Mouse (Mus musculus) forebrain, embryonic 16.5 days (tissue): ENCODE measurements around the gene Lrrc10. TPM values are rescaled to one million over a fixed set of nuclear protein-coding genes. Genes with fewer than 3 reads are reported as not detected.
"Not testable (repeated sequence)": the region's sequence is repeated elsewhere in the genome, so short reads cannot be mapped to it uniquely, and the experiment has no call there.

Experiments used
- ATAC-seq: fragments of 200-750 bp; cut with Nextera tagmentation; 2 replicates; pipeline ENCODE4 v1.8.0; 2017; ENCODE audit warnings: mild to moderate bottlenecking, moderate library complexity
- H3K27ac ChIP-seq: fragments of 300-500 bp; sonication (generic); 2 replicates; pipeline ENCODE4 v1.5.1; 2014; ENCODE audit warnings: low read length, control low read depth
- H3K27me3 ChIP-seq: fragments of 300-500 bp; sonication (generic); replicated peaks from 2 replicates; pipeline ENCODE4 v1.6.1; 2014; ENCODE audit warnings: low read length; ENCODE audit not compliant: control insufficient read depth, insufficient read depth
- H3K36me3 ChIP-seq: fragments of 300-500 bp; sonication (generic); 2 replicates; pipeline ENCODE4 v1.6.1; 2014; ENCODE audit not compliant: control insufficient read depth, insufficient read depth
- H3K4me1 ChIP-seq: fragments of 300-500 bp; sonication (generic); replicated peaks from 2 replicates; pipeline ENCODE4 v1.6.1; 2014; ENCODE audit warnings: low read length; ENCODE audit not compliant: control insufficient read depth, insufficient read depth
- H3K4me2 ChIP-seq: fragments of 300-500 bp; sonication (generic); 2 replicates; pipeline ENCODE4 v1.6.1; 2014; ENCODE audit warnings: mild to moderate bottlenecking, low read length, control low read depth
- H3K4me3 ChIP-seq: fragments of 300-500 bp; sonication (generic); replicated peaks from 2 replicates; pipeline ENCODE4 v1.5.1; 2014; ENCODE audit warnings: mild to moderate bottlenecking, low read length, control low read depth
- H3K9ac ChIP-seq: fragments of 300-500 bp; sonication (generic); replicated peaks from 2 replicates; pipeline ENCODE4 v1.6.1; 2014; ENCODE audit warnings: low read depth, low read length, control low read depth
- H3K9me3 ChIP-seq: fragments of 300-500 bp; sonication (generic); 2 replicates; pipeline ENCODE4 v1.6.1; 2016; ENCODE audit warnings: low read length; ENCODE audit not compliant: control insufficient read depth
- WGBS: fragments of 180-500 bp; shearing (Covaris S2); extraction: QIAGEN DNeasy Blood & Tissue Kit; methylation state at CpG from one replicate; pipeline ENCODE4 v1.1.7; 2014; 5-methylcytosine and 5-hydroxymethylcytosine counted together
- polyA plus RNA-seq: library from polyadenylated mRNA; unstranded; fragments of >200 nt; fragmentation: Nextera tagmentation; extraction: Ambion mirVana; gene quantifications from 2 replicates; pipeline ENCODE4 v1.2.1, GENCODE M21; 2015

Gene Lrrc10
- polyA plus RNA-seq, 1 experiment from 2014 or later, result not detected

- Histone ChIP-seq H3K27ac (no peak overlapping the region), H3K36me3 (no peaks in the 10 kb centered on the region), H3K27me3 (no peaks in the 10 kb centered on the region), H3K9ac (no peak overlapping the region), H3K4me2 (no peak overlapping the region), H3K4me3 (no peak overlapping the region), H3K9me3 (no peaks in the 10 kb centered on the region), H3K4me1 (peaks cover 3% of the 10 kb centered on the region; the same call in 1 of the 2 replicates)
- 47% methylated on average over 8 of the region's 8 CpGs for WGBS
- ATAC-seq, result no peak
Observed at GRCm38 (mm10) chr10:117011047-117011446, 34.1 kb upstream of the Lrrc10 start.

DNA sequence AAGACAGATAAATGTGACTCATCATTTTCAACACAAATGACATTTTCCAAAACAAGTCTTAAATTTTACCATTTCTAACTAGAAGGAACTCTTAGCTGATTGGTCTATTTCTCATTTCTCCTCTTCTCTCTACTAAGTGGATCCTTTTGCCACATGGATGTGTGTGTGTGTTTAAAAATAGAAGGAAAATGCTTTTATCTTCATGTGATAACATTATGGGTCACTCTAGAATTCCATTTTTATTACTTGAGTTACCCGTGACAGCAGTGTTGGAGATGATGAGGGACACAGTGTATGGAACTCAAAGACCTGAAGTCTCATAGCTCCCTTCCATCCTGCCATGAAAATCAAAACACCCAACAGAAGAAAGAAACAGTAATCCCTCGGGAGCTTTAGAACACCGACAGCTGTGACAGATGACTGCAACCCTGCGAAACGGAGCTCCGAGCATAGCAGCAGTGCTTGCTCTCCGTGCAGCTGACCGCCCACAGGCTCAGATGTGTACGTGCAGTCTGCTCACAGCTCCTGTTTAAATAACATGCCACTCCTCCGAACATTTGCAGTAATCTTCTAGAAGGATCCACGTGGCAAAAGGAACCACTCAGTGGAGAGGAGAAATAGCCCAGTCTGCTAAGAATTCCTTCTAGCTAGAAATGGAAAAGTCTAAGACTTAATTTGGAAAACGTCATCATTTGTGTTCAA lies 31.3 kb upstream of the Lrrc10 start:
- H3K36me3 ChIP-seq, result no peaks in the 10 kb centered on the region
- WGBS, result 33% methylated on average over 12 of the region's 12 CpGs
- ATAC-seq, result peak; percentile 75
- H3K9ac ChIP-seq, result no peak overlapping the region
- H3K4me3 ChIP-seq, result no peak overlapping the region
- no peak overlapping the region for H3K27ac ChIP-seq
- no peaks in the 10 kb centered on the region for H3K27me3 ChIP-seq
- H3K4me2 ChIP-seq, result peak overlapping the region; percentile 2; the same call in 1 of the 2 replicates
- H3K4me1 ChIP-seq, result peaks cover 4% of the 10 kb centered on the region; the same call in 1 of the 2 replicates
- no peaks in the 10 kb centered on the region for H3K9me3 ChIP-seq

- Histone ChIP-seq H3K9ac (no peak overlapping the region), H3K27ac (no peak overlapping the region), H3K4me2 (no peak overlapping the region), H3K27me3 (no peaks in the 10 kb centered on the region), H3K36me3 (no peaks in the 10 kb centered on the region), H3K4me1 (peaks cover 4% of the 10 kb centered on the region; the same call in 1 of the 2 replicates), H3K9me3 (no peaks in the 10 kb centered on the region), H3K4me3 (no peak overlapping the region)
- no peak for ATAC-seq
- WGBS, result 90% methylated on average over 5 of the region's 5 CpGs
Observed at GRCm38 (mm10) chr10:117014565-117014964, 30.6 kb upstream of the Lrrc10 start.

- Histone ChIP-seq H3K4me1 (peaks cover 4% of the 10 kb centered on the region; the same call in 1 of the 2 replicates), H3K4me3 (no peak overlapping the region), H3K36me3 (no peaks in the 10 kb centered on the region), H3K27me3 (peaks cover 3% of the 10 kb centered on the region; the same call in 1 of the 2 replicates), H3K9ac (no peak overlapping the region), H3K27ac (no peak overlapping the region), H3K4me2 (no peak overlapping the region), H3K9me3 (no peaks in the 10 kb centered on the region)
- WGBS, result 42% methylated on average over 7 of the region's 7 CpGs
- no peak for ATAC-seq
Observed at GRCm38 (mm10) chr10:117018281-117018840, 26.8 kb upstream of the Lrrc10 start.

- Histone ChIP-seq H3K9me3 (no peaks in the 10 kb centered on the region), H3K9ac (no peak overlapping the region), H3K27me3 (peaks cover 3% of the 10 kb centered on the region; the same call in 1 of the 2 replicates), H3K36me3 (no peaks in the 10 kb centered on the region), H3K4me2 (no peak overlapping the region), H3K27ac (no peak overlapping the region), H3K4me1 (0 out of 2 replicates have a peak, but pooled peaks cover 2% of the 10 kb centered on the region), H3K4me3 (no peak overlapping the region)
- no peak for ATAC-seq
- 23% methylated on average over 21 of the region's 21 CpGs for WGBS
Observed at GRCm38 (mm10) chr10:117021020-117021754, 24.0 kb upstream of the Lrrc10 start.

- no peaks in the 10 kb centered on the region for H3K36me3 ChIP-seq
- WGBS, result 70% methylated on average over 16 of the region's 16 CpGs
- H3K4me1 ChIP-seq, result 0 out of 2 replicates have a peak, but pooled peaks cover 1% of the 10 kb centered on the region
- no peak overlapping the region for H3K4me3 ChIP-seq
- H3K9me3 ChIP-seq, result no peaks in the 10 kb centered on the region
- H3K27me3 ChIP-seq, result peaks cover 3% of the 10 kb centered on the region; the same call in 1 of the 2 replicates
- H3K4me2 ChIP-seq, result no peak overlapping the region
- no peak overlapping the region for H3K27ac ChIP-seq
- ATAC-seq, result no peak
- H3K9ac ChIP-seq, result no peak overlapping the region
Observed at GRCm38 (mm10) chr10:117023693-117024092, 21.4 kb upstream of the Lrrc10 start.

- H3K4me3 ChIP-seq, H3K27ac ChIP-seq, H3K9me3 ChIP-seq, H3K36me3 ChIP-seq, H3K27me3 ChIP-seq, H3K9ac ChIP-seq, H3K4me2 ChIP-seq, H3K4me1 ChIP-seq, ATAC-seq: not testable (repeated sequence)
Observed at GRCm38 (mm10) chr10:117025776-117026175, 19.4 kb upstream of the Lrrc10 start.

GRCm38 (mm10) chr10:117026176-117026575 lies 19.0 kb upstream of the Lrrc10 start:
- WGBS, result 85% methylated on average over 8 of the region's 8 CpGs
- H3K9me3 ChIP-seq, result no peaks in the 10 kb centered on the region

GRCm38 (mm10) chr10:117031160-117031559 lies 14.0 kb upstream of the Lrrc10 start:
- ATAC-seq, result no peak
- 91% methylated on average over 3 of the region's 3 CpGs for WGBS
- Histone ChIP-seq H3K4me1 (no peaks in the 10 kb centered on the region), H3K27ac (no peak overlapping the region), H3K4me2 (no peak overlapping the region), H3K27me3 (no peaks in the 10 kb centered on the region), H3K36me3 (no peaks in the 10 kb centered on the region), H3K9ac (no peak overlapping the region), H3K4me3 (no peak overlapping the region), H3K9me3 (no peaks in the 10 kb centered on the region)

More at GRCm38 (mm10) chr10:117026176-117026575, 19.0 kb upstream of the Lrrc10 start:
- H3K36me3 ChIP-seq, result no peaks in the 10 kb centered on the region
- H3K27ac ChIP-seq, result no peak overlapping the region
- H3K4me3 ChIP-seq, result no peak overlapping the region
- H3K9ac ChIP-seq, result no peak overlapping the region
- no peaks in the 10 kb centered on the region for H3K4me1 ChIP-seq
- H3K4me2 ChIP-seq, result no peak overlapping the region
- peaks cover 3% of the 10 kb centered on the region; the same call in 1 of the 2 replicates for H3K27me3 ChIP-seq
- no peak for ATAC-seq
